Mouse (Mus musculus) neural tube, embryonic 14.5 days (tissue): ENCODE data around the gene Ubqln4. TPM values are rescaled to one million over a fixed set of nuclear protein-coding genes. Genes with fewer than 3 reads are reported as not detected.

Experiments
- ATAC-seq: fragments of 200-750 bp; cut with Nextera tagmentation; 2 replicates; pipeline ENCODE4 v1.8.0; 2017; ENCODE audit warnings: low read depth, mild to moderate bottlenecking, moderate TSS enrichment, moderate library complexity
- H3K27ac ChIP-seq: fragments of 300-500 bp; sonication (generic); 2 replicates; pipeline ENCODE4 v1.5.1; 2014; ENCODE audit warnings: low read depth, mild to moderate bottlenecking, control low read depth, low read length, moderate library complexity, mixed read lengths
- H3K27me3 ChIP-seq: fragments of 300-500 bp; sonication (generic); 2 replicates; pipeline ENCODE4 v1.6.1; 2014; ENCODE audit warnings: low read length; ENCODE audit not compliant: control insufficient read depth, insufficient read depth
- H3K36me3 ChIP-seq: fragments of 300-500 bp; sonication (generic); 2 replicates; pipeline ENCODE4 v1.6.1; 2014; ENCODE audit warnings: low read length, mixed read lengths; ENCODE audit not compliant: control insufficient read depth, insufficient read depth
- H3K4me1 ChIP-seq: fragments of 300-500 bp; sonication (generic); 2 replicates; pipeline ENCODE4 v1.6.1; 2014; ENCODE audit warnings: low read length; ENCODE audit not compliant: control insufficient read depth, insufficient read depth
- H3K4me2 ChIP-seq: fragments of 300-500 bp; sonication (generic); 2 replicates; pipeline ENCODE4 v1.6.1; 2014; ENCODE audit warnings: mild to moderate bottlenecking, low read depth, low read length, control low read depth
- H3K4me3 ChIP-seq: fragments of 300-500 bp; sonication (generic); 2 replicates; pipeline ENCODE4 v1.5.1; 2014; ENCODE audit warnings: low read depth, low read length, control low read depth, mixed read lengths
- H3K9ac ChIP-seq: fragments of 300-500 bp; sonication (generic); replicated peaks from 2 replicates; pipeline ENCODE4 v1.6.1; 2014; ENCODE audit warnings: low read depth, mild to moderate bottlenecking, control low read depth, low read length, mixed read lengths
- H3K9me3 ChIP-seq: fragments of 300-500 bp; sonication (generic); 2 replicates; pipeline ENCODE4 v1.6.1; 2016; ENCODE audit warnings: low read length; ENCODE audit not compliant: control insufficient read depth
- WGBS: fragments of 180-500 bp; shearing (Covaris S2); extraction: QIAGEN DNeasy Blood & Tissue Kit; methylation state at CpG from one replicate; pipeline ENCODE4 v1.1.7; 2014; 5-methylcytosine and 5-hydroxymethylcytosine counted together
- polyA plus RNA-seq: library from polyadenylated mRNA; unstranded; fragments of >200 nt; fragmentation: Nextera tagmentation; extraction: Ambion mirVana; gene quantifications from 2 replicates; pipeline ENCODE4 v1.2.1, GENCODE M21; 2014

The Ubqln4 gene
- polyA plus RNA-seq, 1 experiment from 2014 or later: 44.1 TPM

GRCm38 (mm10) chr3:88537146-88537545 lies 16.4 kb upstream of the Ubqln4 start:
- H3K9ac ChIP-seq: 0 out of 2 replicates have a peak overlapping the region, but pooled peaks have one; percentile 39
- H3K4me3 ChIP-seq: peak overlapping the region; percentile 96
- no peaks in the 10 kb centered on the region for H3K9me3 ChIP-seq
- H3K27ac ChIP-seq: no peak overlapping the region
- no peaks in the 10 kb centered on the region for H3K27me3 ChIP-seq
- peaks cover 48% of the 10 kb centered on the region for H3K4me1 ChIP-seq
- no peak for ATAC-seq
- WGBS: 78% methylated on average over 6 of the region's 6 CpGs
- peak overlapping the region; percentile 77 for H3K4me2 ChIP-seq
- peaks cover 43% of the 10 kb centered on the region for H3K36me3 ChIP-seq

GRCm38 (mm10) chr3:88538271-88539145 lies 15.1 kb upstream of the Ubqln4 start:
- no peak overlapping the region; the same call in 1 of the 2 replicates for H3K4me2 ChIP-seq
- 0 out of 2 replicates have a peak overlapping the region, but pooled peaks have one; percentile 21 for H3K9ac ChIP-seq
- H3K36me3 ChIP-seq: peaks cover 43% of the 10 kb centered on the region
- no peaks in the 10 kb centered on the region for H3K27me3 ChIP-seq
- no peak overlapping the region for H3K4me3 ChIP-seq
- no peaks in the 10 kb centered on the region for H3K9me3 ChIP-seq
- no peak for ATAC-seq
- H3K4me1 ChIP-seq: peaks cover 48% of the 10 kb centered on the region
- peak overlapping the region; percentile 22; the same call in 1 of the 2 replicates for H3K27ac ChIP-seq
- WGBS: 35% methylated on average over 9 of the region's 9 CpGs

GRCm38 (mm10) chr3:88539397-88539796 lies 14.2 kb upstream of the Ubqln4 start:
- H3K36me3 ChIP-seq: peaks cover 43% of the 10 kb centered on the region
- no peak overlapping the region for H3K9ac ChIP-seq
- H3K27ac ChIP-seq: 0 out of 2 replicates have a peak overlapping the region, but pooled peaks have one; percentile 28
- no peak overlapping the region for H3K4me3 ChIP-seq
- no peak overlapping the region; the same call in 1 of the 2 replicates for H3K4me2 ChIP-seq
- H3K27me3 ChIP-seq: no peaks in the 10 kb centered on the region
- peaks cover 46% of the 10 kb centered on the region for H3K4me1 ChIP-seq
- no peak for ATAC-seq
- H3K9me3 ChIP-seq: no peaks in the 10 kb centered on the region
- 21% methylated on average over 3 of the region's 3 CpGs for WGBS

GRCm38 (mm10) chr3:88540085-88540484 lies 13.5 kb upstream of the Ubqln4 start:
- Histone ChIP-seq H3K4me1 (peaks cover 39% of the 10 kb centered on the region), H3K4me2 (no peak overlapping the region), H3K27ac (peak overlapping the region; percentile 24; the same call in 1 of the 2 replicates), H3K9me3 (no peaks in the 10 kb centered on the region), H3K4me3 (no peak overlapping the region), H3K36me3 (peaks cover 43% of the 10 kb centered on the region), H3K9ac (no peak overlapping the region), H3K27me3 (no peaks in the 10 kb centered on the region)
- ATAC-seq: no peak
- WGBS: 66% methylated on average over 5 of the region's 5 CpGs

- 0 out of 2 replicates have a peak overlapping the region, but pooled peaks have one; percentile 30 for H3K27ac ChIP-seq
- 49% methylated on average over 7 of the region's 7 CpGs for WGBS
- peak; percentile 36; the same call in 1 of the 2 replicates for ATAC-seq
- no peak overlapping the region for H3K4me2 ChIP-seq
- H3K36me3 ChIP-seq: peaks cover 32% of the 10 kb centered on the region
- no peaks in the 10 kb centered on the region for H3K27me3 ChIP-seq
- no peaks in the 10 kb centered on the region for H3K9me3 ChIP-seq
- H3K4me1 ChIP-seq: peaks cover 22% of the 10 kb centered on the region
- H3K4me3 ChIP-seq: no peak overlapping the region
- no peak overlapping the region for H3K9ac ChIP-seq
These were observed 11.7 kb upstream of the Ubqln4 start for GRCm38 (mm10) chr3:88541622-88542401.

GRCm38 (mm10) chr3:88542486-88542885 lies 11.1 kb upstream of the Ubqln4 start:
- WGBS: 69% methylated on average over 4 of the region's 4 CpGs
- H3K27ac ChIP-seq: no peak overlapping the region

GRCm38 (mm10) chr3:88543174-88543573 lies 10.4 kb upstream of the Ubqln4 start:
- no peak for ATAC-seq
- Histone ChIP-seq H3K4me1 (peaks cover 10% of the 10 kb centered on the region), H3K4me2 (no peak overlapping the region), H3K36me3 (peaks cover 19% of the 10 kb centered on the region; the same call in 1 of the 2 replicates), H3K27me3 (no peaks in the 10 kb centered on the region), H3K9ac (no peak overlapping the region), H3K27ac (no peak overlapping the region), H3K4me3 (no peak overlapping the region), H3K9me3 (no peaks in the 10 kb centered on the region)
- 85% methylated on average over 8 of the region's 8 CpGs for WGBS

More at GRCm38 (mm10) chr3:88542486-88542885, 11.1 kb upstream of the Ubqln4 start:
- ATAC-seq: no peak
- Histone ChIP-seq H3K36me3 (peaks cover 26% of the 10 kb centered on the region), H3K4me2 (no peak overlapping the region), H3K4me3 (no peak overlapping the region), H3K9me3 (no peaks in the 10 kb centered on the region), H3K9ac (no peak overlapping the region), H3K4me1 (peaks cover 15% of the 10 kb centered on the region), H3K27me3 (no peaks in the 10 kb centered on the region)

- no peak overlapping the region for H3K27ac ChIP-seq
- no peak overlapping the region for H3K9ac ChIP-seq
- H3K4me1 ChIP-seq: peaks cover 4% of the 10 kb centered on the region; the same call in 1 of the 2 replicates
- H3K36me3 ChIP-seq: peaks cover 12% of the 10 kb centered on the region; the same call in 1 of the 2 replicates
- H3K4me3 ChIP-seq: no peak overlapping the region
- no peak for ATAC-seq
- no peaks in the 10 kb centered on the region for H3K9me3 ChIP-seq
- H3K27me3 ChIP-seq: no peaks in the 10 kb centered on the region
- no peak overlapping the region for H3K4me2 ChIP-seq
- 72% methylated on average over 5 of the region's 5 CpGs for WGBS
These were observed 9.7 kb upstream of the Ubqln4 start for GRCm38 (mm10) chr3:88543651-88544410.
